Mouse (Mus musculus): ENCODE results near the gene Maco1.

GRCm38 (mm10) chr4:134868065-134868464, 14.9 kb upstream of the Maco1 start:
- TF ChIP-seq POLR2A (IDR thresholded peaks at IDR 0.05; ENCODE audit: insufficient read depth, low read length) (no peak), EP300 (IDR thresholded peaks at IDR 0.05; ENCODE audit: insufficient read depth, low read depth, low read length) (no peak)

All from ES-Bruce4 (cell line).